Mouse (Mus musculus) neural tube, embryonic 15.5 days (tissue): ENCODE data around the gene Btbd6. TPM values are rescaled to one million over a fixed set of nuclear protein-coding genes. Genes with fewer than 3 reads are reported as not detected.
A peak's percentile ranks its signal among the peaks of the same experiment; 100 is the strongest.

Experiments
- ATAC-seq: fragments of 200-750 bp; cut with Nextera tagmentation; 2 replicates; pipeline ENCODE4 v1.8.0; 2017; ENCODE audit warnings: mild to moderate bottlenecking, moderate TSS enrichment, moderate library complexity; ENCODE audit not compliant: low FRiP score
- H3K27ac ChIP-seq: fragments of 300-500 bp; sonication (generic); replicated peaks from 2 replicates; pipeline ENCODE4 v1.5.1; 2015; ENCODE audit warnings: mild to moderate bottlenecking, inconsistent platforms
- H3K27me3 ChIP-seq: fragments of 300-500 bp; sonication (generic); replicated peaks from 2 replicates; pipeline ENCODE4 v1.6.1; 2015; ENCODE audit warnings: inconsistent platforms
- H3K36me3 ChIP-seq: fragments of 300-500 bp; sonication (generic); 2 replicates; pipeline ENCODE4 v1.6.1; 2015; ENCODE audit warnings: inconsistent platforms
- H3K4me1 ChIP-seq: fragments of 300-500 bp; sonication (generic); 2 replicates; pipeline ENCODE4 v1.6.1; 2015; ENCODE audit warnings: inconsistent platforms
- H3K4me2 ChIP-seq: fragments of 300-500 bp; sonication (generic); 2 replicates; pipeline ENCODE4 v1.6.1; 2015; ENCODE audit warnings: inconsistent platforms, mild to moderate bottlenecking, moderate library complexity
- H3K4me3 ChIP-seq: fragments of 300-500 bp; sonication (generic); replicated peaks from 2 replicates; pipeline ENCODE4 v1.5.1; 2015; ENCODE audit warnings: mild to moderate bottlenecking, inconsistent platforms
- H3K9ac ChIP-seq: fragments of 300-500 bp; sonication (generic); replicated peaks from 2 replicates; pipeline ENCODE4 v1.6.1; 2015; ENCODE audit warnings: mild to moderate bottlenecking, inconsistent platforms
- H3K9me3 ChIP-seq: fragments of 300-500 bp; sonication (generic); replicated peaks from 2 replicates; pipeline ENCODE4 v1.6.1; 2016; ENCODE audit warnings: inconsistent platforms
- WGBS: fragments of 180-500 bp; shearing (Covaris S2); methylation state at CpG from one replicate; pipeline ENCODE4 v1.1.7; 2015; ENCODE audit warnings: mixed read lengths; 5-methylcytosine and 5-hydroxymethylcytosine counted together
- polyA plus RNA-seq: library from polyadenylated mRNA; unstranded; fragments of >200 nt; fragmentation: Nextera tagmentation; extraction: Ambion mirVana; gene quantifications from 2 replicates; pipeline ENCODE4 v1.2.1, GENCODE M21; 2015

The Btbd6 gene
- polyA plus RNA-seq, 1 experiment from 2014 or later: 50.0 TPM

DNA sequence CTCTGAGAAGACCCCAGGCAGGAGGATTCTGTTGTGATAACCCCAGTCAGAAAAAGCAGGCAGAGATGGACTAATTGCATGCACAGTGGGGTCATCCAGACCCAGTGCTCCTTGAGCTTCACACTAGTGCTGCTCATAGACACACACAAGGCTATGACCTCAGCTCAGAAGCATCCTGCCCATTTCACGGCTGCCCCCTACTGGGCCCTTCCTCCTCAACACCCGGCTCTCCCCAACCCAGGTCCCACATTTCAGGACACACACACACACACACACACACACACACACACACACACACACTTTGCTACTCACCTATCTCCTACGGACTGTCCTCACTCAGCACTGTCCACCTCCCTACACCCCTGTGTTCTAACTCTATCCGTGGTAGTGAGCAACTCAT lies 18.0 kb upstream of the Btbd6 start:
- H3K4me2 ChIP-seq: no peak overlapping the region
- H3K4me3 ChIP-seq: no peak overlapping the region
- H3K27ac ChIP-seq: no peak overlapping the region
- no peak; the same call in 1 of the 2 replicates for ATAC-seq
- no peak overlapping the region for H3K9ac ChIP-seq
- H3K36me3 ChIP-seq: peaks cover 44% of the 10 kb centered on the region
- no peaks in the 10 kb centered on the region for H3K9me3 ChIP-seq
- WGBS: 40% methylated on average over 4 of the region's 4 CpGs
- no peaks in the 10 kb centered on the region for H3K27me3 ChIP-seq
- H3K4me1 ChIP-seq: 0 out of 2 replicates have a peak, but pooled peaks cover 4% of the 10 kb centered on the region

DNA sequence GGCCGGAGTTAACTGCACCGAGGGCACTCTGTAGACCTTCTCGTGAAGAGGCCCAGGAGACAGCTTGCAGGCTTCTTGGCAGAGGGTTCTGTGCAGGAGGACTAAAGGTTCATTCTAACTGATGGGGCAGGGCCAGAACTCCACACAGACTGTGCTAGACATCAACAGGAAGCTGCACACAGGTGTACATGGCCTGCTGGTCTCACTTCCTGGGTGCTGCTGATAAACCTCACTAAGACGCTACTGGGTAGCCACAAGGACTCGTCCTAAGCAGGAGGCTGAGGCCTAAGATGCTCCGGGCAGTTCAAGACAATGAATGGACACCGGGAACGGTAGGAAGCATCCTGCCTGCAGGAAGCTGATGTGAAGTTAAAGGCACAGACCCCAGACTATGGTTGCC lies 16.9 kb upstream of the Btbd6 start:
- ATAC-seq: no peak
- Histone ChIP-seq H3K4me3 (no peak overlapping the region), H3K9me3 (no peaks in the 10 kb centered on the region), H3K36me3 (peaks cover 55% of the 10 kb centered on the region), H3K27me3 (no peaks in the 10 kb centered on the region), H3K4me2 (no peak overlapping the region), H3K9ac (no peak overlapping the region), H3K4me1 (0 out of 2 replicates have a peak, but pooled peaks cover 4% of the 10 kb centered on the region), H3K27ac (no peak overlapping the region)
- 84% methylated on average over 8 of the region's 8 CpGs for WGBS

- no peaks in the 10 kb centered on the region for H3K9me3 ChIP-seq
- H3K4me3 ChIP-seq: no peak overlapping the region
- no peaks in the 10 kb centered on the region for H3K27me3 ChIP-seq
- WGBS: 68% methylated on average over 7 of the region's 7 CpGs
- no peak overlapping the region; the same call in 1 of the 2 replicates for H3K27ac ChIP-seq
- H3K9ac ChIP-seq: no peak overlapping the region
- peaks cover 75% of the 10 kb centered on the region for H3K36me3 ChIP-seq
- H3K4me2 ChIP-seq: no peak overlapping the region
- 0 out of 2 replicates have a peak, but pooled peaks cover 4% of the 10 kb centered on the region for H3K4me1 ChIP-seq
- no peak for ATAC-seq
Measured at GRCm38 (mm10) chr12:112961428-112961827, 14.9 kb upstream of the Btbd6 start.

GRCm38 (mm10) chr12:112961872-112962271 lies 14.4 kb upstream of the Btbd6 start:
- ATAC-seq: no peak
- H3K9ac ChIP-seq: no peak overlapping the region

DNA sequence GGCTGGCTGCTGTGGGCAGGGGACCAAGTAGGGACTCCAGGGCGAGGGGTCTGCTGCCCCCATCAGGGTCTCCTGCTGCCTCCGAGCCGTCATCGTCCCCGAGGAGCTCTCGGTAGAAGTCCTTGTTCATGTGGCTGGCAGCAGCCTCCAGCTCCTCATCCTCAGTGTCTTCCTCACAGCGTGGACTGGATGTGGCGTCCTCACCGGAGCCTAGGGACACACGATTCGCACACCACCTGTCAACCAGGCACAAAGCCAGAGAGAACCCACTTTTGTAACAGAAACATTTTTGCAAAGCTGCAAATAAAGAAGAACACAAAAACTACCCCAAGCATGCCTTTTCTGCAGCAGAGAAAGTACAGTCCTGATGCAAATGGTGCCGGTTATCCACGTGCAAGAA lies 10.5 kb upstream of the Btbd6 start:
- WGBS: 92% methylated on average over 13 of the region's 13 CpGs
- Histone ChIP-seq H3K36me3 (peaks cover 98% of the 10 kb centered on the region), H3K9ac (no peak overlapping the region), H3K27ac (no peak overlapping the region), H3K4me1 (0 out of 2 replicates have a peak, but pooled peaks cover 4% of the 10 kb centered on the region), H3K9me3 (no peaks in the 10 kb centered on the region), H3K27me3 (no peaks in the 10 kb centered on the region), H3K4me2 (no peak overlapping the region), H3K4me3 (no peak overlapping the region)
- ATAC-seq: no peak

More at GRCm38 (mm10) chr12:112961872-112962271, 14.4 kb upstream of the Btbd6 start:
- Histone ChIP-seq H3K4me1 (0 out of 2 replicates have a peak, but pooled peaks cover 4% of the 10 kb centered on the region), H3K4me3 (no peak overlapping the region), H3K9me3 (no peaks in the 10 kb centered on the region), H3K27ac (no peak overlapping the region; the same call in 1 of the 2 replicates), H3K4me2 (no peak overlapping the region), H3K27me3 (no peaks in the 10 kb centered on the region), H3K36me3 (peaks cover 80% of the 10 kb centered on the region)
- WGBS: 77% methylated on average over 5 of the region's 5 CpGs

DNA sequence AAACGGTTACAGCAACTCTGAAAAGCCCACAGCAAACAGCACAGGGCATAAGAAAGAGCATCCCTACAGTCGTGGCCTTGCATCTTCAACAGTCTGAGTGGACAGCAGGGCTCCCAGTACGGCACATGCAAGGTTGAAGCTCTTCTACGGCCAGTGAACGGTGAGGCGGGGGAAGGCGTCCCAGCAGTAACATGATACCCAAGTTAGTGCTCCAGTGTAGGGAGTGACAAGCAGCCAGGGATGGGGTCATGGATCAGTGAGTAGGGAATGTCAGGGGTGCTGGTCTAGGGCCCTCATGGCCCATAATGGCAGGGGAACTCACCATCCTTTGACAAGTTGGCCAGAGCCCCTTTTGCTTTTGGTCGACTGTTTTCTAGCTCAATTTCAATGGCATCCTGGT lies 7.3 kb upstream of the Btbd6 start:
- Histone ChIP-seq H3K4me2 (no peak overlapping the region), H3K9me3 (no peaks in the 10 kb centered on the region), H3K4me1 (no peaks in the 10 kb centered on the region), H3K36me3 (peaks cover 95% of the 10 kb centered on the region), H3K4me3 (no peak overlapping the region), H3K27me3 (no peaks in the 10 kb centered on the region), H3K27ac (no peak overlapping the region), H3K9ac (no peak overlapping the region)
- no peak for ATAC-seq
- WGBS: 66% methylated on average over 8 of the region's 8 CpGs

DNA sequence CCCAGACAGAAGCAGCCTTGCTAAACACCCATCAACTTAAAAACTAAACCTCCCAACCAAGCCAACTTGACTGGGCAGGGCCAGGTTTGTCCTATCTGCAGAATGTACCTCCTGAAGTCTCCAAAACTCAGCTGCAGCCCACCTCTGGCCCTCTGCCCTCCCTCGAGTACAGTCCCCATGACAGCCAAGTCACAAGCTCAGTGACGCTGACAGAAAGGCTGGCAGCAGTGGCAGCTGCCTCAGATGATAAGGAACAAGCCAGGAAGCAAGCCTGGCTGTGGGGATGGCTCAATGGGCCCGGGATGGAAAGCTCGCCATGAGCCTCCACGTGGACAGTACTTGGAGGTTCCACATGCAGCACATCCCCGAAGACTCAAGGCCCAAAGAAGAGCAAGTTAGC lies 6.7 kb upstream of the Btbd6 start:
- Histone ChIP-seq H3K27ac (no peak overlapping the region), H3K9me3 (no peaks in the 10 kb centered on the region), H3K4me3 (no peak overlapping the region), H3K27me3 (no peaks in the 10 kb centered on the region), H3K36me3 (peaks cover 88% of the 10 kb centered on the region), H3K4me2 (no peak overlapping the region), H3K4me1 (no peaks in the 10 kb centered on the region), H3K9ac (no peak overlapping the region)
- 97% methylated on average over 6 of the region's 6 CpGs for WGBS
- ATAC-seq: no peak

- Histone ChIP-seq H3K4me1 (peaks cover 26% of the 10 kb centered on the region), H3K36me3 (peaks cover 59% of the 10 kb centered on the region), H3K27ac (no peak overlapping the region), H3K4me2 (no peak overlapping the region), H3K9me3 (no peaks in the 10 kb centered on the region), H3K9ac (no peak overlapping the region), H3K27me3 (no peaks in the 10 kb centered on the region), H3K4me3 (no peak overlapping the region)
- ATAC-seq: no peak
- WGBS: 93% methylated on average over 9 of the region's 9 CpGs
Measured at GRCm38 (mm10) chr12:112974736-112975135, 1.5 kb upstream of the Btbd6 start.

GRCm38 (mm10) chr12:112977156-112977555 lies 874 bp downstream of the Btbd6 start:
- no peaks in the 10 kb centered on the region for H3K27me3 ChIP-seq
- peaks cover 56% of the 10 kb centered on the region for H3K36me3 ChIP-seq
- no peak for ATAC-seq
- peak overlapping the region; percentile 84 for H3K4me2 ChIP-seq
- WGBS: 41% methylated on average over 12 of the region's 12 CpGs
- peak overlapping the region; percentile 84 for H3K9ac ChIP-seq
- peaks cover 26% of the 10 kb centered on the region for H3K4me1 ChIP-seq
- H3K27ac ChIP-seq: peak overlapping the region; percentile 97
- H3K9me3 ChIP-seq: no peaks in the 10 kb centered on the region
- H3K4me3 ChIP-seq: peak overlapping the region; percentile 63

DNA sequence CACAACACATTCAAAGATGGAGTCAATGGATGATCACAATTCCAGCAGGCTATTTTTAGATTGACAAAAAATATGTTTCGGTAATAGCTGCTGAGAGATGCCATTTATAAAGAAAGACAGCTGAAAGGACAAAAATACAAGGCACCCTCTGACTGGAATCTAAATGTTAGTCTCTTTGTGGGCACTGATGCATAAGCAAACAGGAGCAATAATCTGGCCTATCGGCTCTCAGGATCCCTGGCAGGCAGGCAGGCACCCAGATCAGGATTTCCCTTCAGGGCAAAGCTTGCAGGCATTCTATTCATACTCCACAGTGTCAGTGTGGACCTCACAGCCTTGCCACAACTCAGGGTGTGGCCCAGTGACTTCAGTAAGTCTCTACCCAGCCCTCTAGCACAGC lies 5.7 kb downstream of the Btbd6 start:
- no peak overlapping the region for H3K9ac ChIP-seq
- H3K9me3 ChIP-seq: no peaks in the 10 kb centered on the region
- H3K36me3 ChIP-seq: peaks cover 82% of the 10 kb centered on the region
- H3K27ac ChIP-seq: no peak overlapping the region
- no peak for ATAC-seq
- no peak overlapping the region for H3K4me2 ChIP-seq
- 62% methylated on average over 2 of the region's 2 CpGs for WGBS
- H3K27me3 ChIP-seq: no peaks in the 10 kb centered on the region
- no peak overlapping the region for H3K4me3 ChIP-seq
- peaks cover 15% of the 10 kb centered on the region for H3K4me1 ChIP-seq

DNA sequence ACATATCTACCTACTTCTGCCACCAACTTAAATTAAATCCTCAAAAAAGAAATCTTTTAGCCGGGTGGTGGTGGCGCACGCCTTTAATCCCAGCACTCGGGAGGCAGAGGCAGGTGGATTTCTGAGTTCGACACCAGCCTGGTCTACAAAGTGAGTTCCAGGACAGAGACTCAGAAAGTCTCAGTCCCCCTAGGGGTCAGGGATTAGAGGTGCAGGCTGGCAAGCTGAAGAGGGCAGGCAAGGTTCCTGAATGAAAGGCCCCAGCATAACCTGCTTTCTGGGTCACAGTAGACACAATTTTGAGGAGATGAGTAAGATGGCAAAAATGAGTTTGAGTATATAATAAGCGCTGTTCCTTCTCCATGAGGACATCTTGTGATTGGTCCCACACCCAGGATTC lies 9.1 kb downstream of the Btbd6 start:
- peaks cover 66% of the 10 kb centered on the region for H3K36me3 ChIP-seq
- no peak for ATAC-seq
- WGBS: 91% methylated on average over 6 of the region's 6 CpGs

GRCm38 (mm10) chr12:112987877-112988276 lies 11.6 kb downstream of the Btbd6 start:
- no peak overlapping the region for H3K4me2 ChIP-seq
- WGBS: 80% methylated on average over 6 of the region's 6 CpGs

More for the DNA sequence above, 9.1 kb downstream of the Btbd6 start:
- H3K9me3 ChIP-seq: no peaks in the 10 kb centered on the region
- no peak overlapping the region for H3K4me2 ChIP-seq
- H3K27ac ChIP-seq: no peak overlapping the region
- H3K4me1 ChIP-seq: no peaks in the 10 kb centered on the region
- H3K4me3 ChIP-seq: no peak overlapping the region
- H3K27me3 ChIP-seq: no peaks in the 10 kb centered on the region
- no peak overlapping the region for H3K9ac ChIP-seq

More at GRCm38 (mm10) chr12:112987877-112988276, 11.6 kb downstream of the Btbd6 start:
- H3K9me3 ChIP-seq: no peaks in the 10 kb centered on the region
- H3K36me3 ChIP-seq: peaks cover 64% of the 10 kb centered on the region
- no peak for ATAC-seq
- no peak overlapping the region for H3K9ac ChIP-seq
- H3K4me1 ChIP-seq: no peaks in the 10 kb centered on the region
- no peak overlapping the region for H3K4me3 ChIP-seq
- no peaks in the 10 kb centered on the region for H3K27me3 ChIP-seq
- H3K27ac ChIP-seq: no peak overlapping the region
